Mouse (Mus musculus) spleen, adult 2 months (tissue): ENCODE measurements around the gene 4933405L10Rik.

Experiments
- CTCF ChIP-seq: fragments of 200-500 bp; IDR thresholded peaks from 2 replicates; pipeline ENCODE4 v1.5.1; 2011; ENCODE audit warnings: mild to moderate bottlenecking, inconsistent platforms; ENCODE audit not compliant: insufficient read depth, insufficient read length, insufficient replicate concordance; ENCODE audit errors: extremely low read depth
- POLR2A ChIP-seq: fragments of 200-500 bp; IDR thresholded peaks from 2 replicates; pipeline ENCODE4 v1.6.1; 2011; ENCODE audit warnings: low read depth, low read length, inconsistent platforms

DNA sequence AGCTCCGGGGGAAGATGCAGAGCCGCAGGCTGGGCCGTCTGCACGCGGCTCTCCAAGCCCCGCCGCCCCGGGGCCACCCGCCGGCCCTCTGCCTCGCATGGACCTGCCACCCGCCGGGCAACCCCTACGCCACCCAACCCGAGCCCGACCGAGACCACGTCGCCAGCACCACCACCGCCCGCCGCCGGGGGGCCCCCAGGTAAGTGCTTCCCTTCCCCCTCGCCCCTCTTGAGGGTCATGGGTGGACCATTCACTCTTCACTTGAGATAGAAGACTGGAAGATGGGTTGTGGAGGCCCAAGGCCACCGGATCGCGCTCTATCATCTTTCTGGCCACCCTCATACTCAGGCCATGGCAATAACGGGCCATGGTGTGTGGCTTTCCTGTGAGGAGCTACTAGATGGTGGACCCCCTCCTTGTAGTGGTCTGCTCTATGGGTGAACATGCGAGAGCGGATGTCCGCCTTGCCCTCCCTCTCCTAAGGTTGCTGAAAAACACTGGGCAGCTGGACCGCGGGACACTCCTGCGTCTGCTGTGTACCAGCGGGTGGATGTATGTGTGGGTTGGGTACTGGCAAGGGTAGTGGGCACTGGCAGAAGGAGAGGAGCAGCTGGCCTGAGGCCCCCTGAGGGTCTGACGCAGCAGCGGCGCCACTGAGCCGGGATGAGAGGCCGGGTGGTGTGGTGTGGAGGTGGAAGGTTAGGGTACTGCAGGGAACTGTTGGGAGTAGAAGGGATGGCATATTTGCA is 13.2 kb upstream of the 4933405L10Rik start:
- no peak for TF ChIP-seq POLR2A
- no peak for TF ChIP-seq CTCF
